In the genomic region with DNA sequence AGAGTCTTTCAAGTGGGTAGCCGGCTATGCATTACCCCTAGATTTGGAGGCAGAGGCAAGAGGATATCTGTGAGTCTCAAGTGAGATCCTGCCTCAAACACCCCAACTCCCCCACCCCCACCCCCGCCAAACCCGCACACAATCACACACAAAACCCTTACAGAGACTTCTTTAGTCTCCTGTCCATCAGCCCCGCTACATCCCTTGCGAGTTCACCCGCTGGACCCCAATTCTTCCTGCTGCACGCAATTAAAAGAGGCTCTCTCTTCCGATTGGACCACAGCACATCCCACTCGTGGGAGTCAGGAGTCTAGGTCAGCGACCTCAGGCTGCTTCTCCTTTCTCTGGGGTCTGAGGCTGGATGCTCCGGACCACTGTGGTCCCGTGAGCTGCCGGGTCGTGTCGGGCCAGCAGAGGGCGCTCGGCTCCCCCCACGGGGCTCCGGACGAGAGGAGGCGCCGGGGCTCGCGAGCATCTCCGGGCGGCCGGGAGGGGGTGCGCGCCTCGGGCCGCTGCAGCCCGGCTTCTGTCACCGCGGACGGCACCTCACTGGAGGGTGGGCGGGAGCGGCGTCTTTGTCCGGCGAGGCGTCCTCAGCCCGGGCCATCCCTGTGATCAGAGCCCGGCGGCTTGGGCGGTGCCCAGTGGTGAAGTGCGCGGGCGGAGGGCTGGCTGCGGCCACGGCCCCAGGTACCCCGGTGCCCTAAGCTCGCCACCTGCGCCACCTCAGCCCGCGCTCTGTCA, we compare ENCODE assay signal across 8 mouse cellular contexts. TPM values are rescaled to one million over a fixed set of nuclear protein-coding genes. Genes with fewer than 3 reads are reported as not detected.
DNase-seq lines count a peak whose midpoint lies in the region; ATAC-seq lines count a peak whose summit lies in the region.

A gene (plus strand): TSS at position 500 of the 744 bp plus-strand sequence.

- H3K27ac ChIP-seq in hindbrain, embryonic 15.5 days (replicated peaks) = peak within 1 kb of the TSS; percentile 84

- peak within 1 kb of the TSS; percentile 74 for H3K4me3 ChIP-seq in hindbrain, embryonic 15.5 days

- peak within 1 kb of the TSS; percentile 91 for H3K4me2 ChIP-seq in hindbrain, embryonic 15.5 days

- H3K9ac ChIP-seq in hindbrain, embryonic 15.5 days = peak within 1 kb of the TSS; percentile 73

- peak; percentile 35 for DNase-seq in adrenal gland, adult 8-10 months
- peak; percentile 81 for DNase-seq in embryo, embryonic 10 days (ENCODE audit: low spot score)
- DNase-seq in gastrocnemius, adult 8-10 months (ENCODE audit: low spot score in 2 of 2) = peak; percentile 35 to 36
- peak; percentile 78 for DNase-seq in left cerebral cortex, adult 11 months (ENCODE audit: low spot score)
- DNase-seq in lung, postnatal 14 days = peak; percentile 87
- DNase-seq in retina, postnatal 1 day = peak; percentile 91
- DNase-seq in thymus, postnatal 36 days = peak; percentile 52 to 60

- H3K4me1 ChIP-seq in hindbrain, embryonic 15.5 days (replicated peaks) = peaks cover 24% of the 10 kb centered on the region

- H3K36me3 ChIP-seq in hindbrain, embryonic 15.5 days = no peaks in the 10 kb centered on the region

- H3K9me3 ChIP-seq in hindbrain, embryonic 15.5 days = no peaks in the 10 kb centered on the region

- ATAC-seq in hindbrain, embryonic 15.5 days (ENCODE audit: low FRiP score, low read depth) = peak; percentile 91

- under 1% methylated on average over 48 of the region's 55 CpGs for WGBS in hindbrain, embryonic 15.5 days

- peaks cover 9% of the 10 kb centered on the region; the same call in 1 of the 2 replicates for H3K27me3 ChIP-seq in hindbrain, embryonic 15.5 days

RNA-seq across cellular contexts. Expression of the gene that starts here (rescaled TPM):
- 1 to 10 TPM; 3.2 to 4.7 (median 3.8) TPM for total RNA-seq in adrenal gland, adult 8-10 months (2022)
- total RNA-seq in gastrocnemius, adult 8-10 months (2022) = under 1 TPM in 2 of 4 experiments, not detected in 2; 0.07 to 0.31 TPM
- 42.5 and 43.1 TPM in 2 replicates for polyA plus RNA-seq in hindbrain, embryonic 15.5 days (2015; fragmentation: Nextera tagmentation; extraction: Ambion mirVana)

Comparison
In these comparisons a context has a peak if more than half of its experiments do, and no peak if none do; other contexts are left out.
1. Peak in every context shown above with its lines: DNase-seq, ATAC-seq, H3K4me3 ChIP-seq and H3K27ac ChIP-seq.
2. Peak in DNase-seq in gastrocnemius, adult 8-10 months; RNA of the gene not detected or under 1 TPM.
3. DNase-seq: peak in every context shown above with its lines; median percentile 91 in retina, postnatal 1 day; 87 in lung, postnatal 14 days; 81 in embryo, embryonic 10 days; 78 in left cerebral cortex, adult 11 months; 56 in thymus, postnatal 36 days; 36 in gastrocnemius, adult 8-10 months; 35 in adrenal gland, adult 8-10 months.